ENCODE assay signal across 9 mouse cellular contexts in the genomic region with DNA sequence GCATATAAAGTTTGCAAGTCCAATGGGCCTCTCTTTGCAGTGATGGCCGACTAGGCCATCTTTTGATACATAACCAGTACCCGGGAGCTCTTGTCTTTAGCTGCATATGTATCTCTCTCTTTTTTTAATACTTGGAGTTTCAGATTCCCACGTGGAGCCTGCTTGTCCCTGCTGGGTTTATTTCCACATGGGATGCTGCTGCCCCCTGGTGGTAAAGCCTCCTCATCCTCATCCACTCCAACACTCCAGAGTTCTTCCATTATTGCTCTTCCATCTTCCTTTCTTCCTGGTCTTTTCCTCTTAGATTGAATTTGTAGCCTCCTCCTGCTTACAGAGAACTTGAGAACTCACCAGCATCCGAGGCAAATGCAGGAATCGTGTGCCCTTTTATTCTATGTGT. TPM values are rescaled to one million over a fixed set of nuclear protein-coding genes. Genes with fewer than 3 reads are reported as not detected.
DNase-seq lines count a peak whose midpoint lies in the region; ATAC-seq and TF ChIP-seq lines count a peak whose summit lies in the region.
"Had no signal": no experiment of that assay in that cellular context is flagged by ENCODE, and none has a peak within 500 bp of the region (broad histone marks: within the 10 kb centered on the region; RNA-seq: fewer than 3 reads in every experiment).

No protein-coding gene starts in this region.

- H3K4me1 ChIP-seq in forebrain, embryonic 10.5 days, result 0 out of 2 replicates have a peak, but pooled peaks cover under 1% of the 10 kb centered on the region
- no peaks in the 10 kb centered on the region for H3K4me1 ChIP-seq in forebrain, embryonic 12.5 days
- H3K4me1 ChIP-seq in forebrain, embryonic 15.5 days, result no peaks in the 10 kb centered on the region
- no peaks in the 10 kb centered on the region for H3K4me1 ChIP-seq in lung, embryonic 14.5 days (ENCODE audit: insufficient read depth)

- no peak overlapping the region for H3K9ac ChIP-seq in forebrain, embryonic 12.5 days
- no peak overlapping the region for H3K9ac ChIP-seq in forebrain, embryonic 15.5 days (replicated peaks)
- H3K9ac ChIP-seq in lung, embryonic 14.5 days, result no peak overlapping the region
- H3K9ac ChIP-seq: hindbrain, embryonic 15.5 days had no signal

- H3K27ac ChIP-seq in forebrain, embryonic 10.5 days, result no peak overlapping the region
- no peak overlapping the region for H3K27ac ChIP-seq in forebrain, embryonic 12.5 days
- H3K27ac ChIP-seq in forebrain, embryonic 15.5 days (replicated peaks), result no peak overlapping the region
- no peak overlapping the region for H3K27ac ChIP-seq in lung, embryonic 14.5 days (ENCODE audit: low read depth)
- H3K27ac ChIP-seq: hindbrain, embryonic 15.5 days had no signal

- no peaks in the 10 kb centered on the region for H3K9me3 ChIP-seq in forebrain, embryonic 10.5 days
- H3K9me3 ChIP-seq in forebrain, embryonic 12.5 days, result no peaks in the 10 kb centered on the region
- H3K9me3 ChIP-seq in forebrain, embryonic 15.5 days, result no peaks in the 10 kb centered on the region
- H3K9me3 ChIP-seq in lung, embryonic 14.5 days (ENCODE audit: low read depth, low read length), result no peaks in the 10 kb centered on the region
- H3K9me3 ChIP-seq: hindbrain, embryonic 15.5 days had no signal

- no peak overlapping the region for H3ac ChIP-seq in C2C12 (ENCODE audit: control insufficient read depth, insufficient read length, low read depth)

- H3K4me2 ChIP-seq in forebrain, embryonic 12.5 days, result no peak overlapping the region
- no peak overlapping the region for H3K4me2 ChIP-seq in forebrain, embryonic 15.5 days (replicated peaks)
- H3K4me2 ChIP-seq in lung, embryonic 14.5 days, result no peak overlapping the region
- H3K4me2 ChIP-seq: hindbrain, embryonic 15.5 days had no signal

- H3K79me3 ChIP-seq in C2C12 (ENCODE audit: low read depth), result no peaks in the 10 kb centered on the region

- ATAC-seq in forebrain, embryonic 12.5 days (ENCODE audit: low FRiP score), result no peak
- 0 out of 2 replicates have a peak, but pooled peaks have one; percentile 39 for ATAC-seq in forebrain, embryonic 15.5 days (replicated peaks)
- ATAC-seq in lung, embryonic 14.5 days (ENCODE audit: insufficient read depth), result no peak

- H3K4me3 ChIP-seq in forebrain, embryonic 10.5 days, result no peak overlapping the region
- H3K4me3 ChIP-seq in forebrain, embryonic 12.5 days (replicated peaks), result no peak overlapping the region
- H3K4me3 ChIP-seq in C2C12 (ENCODE audit: insufficient read depth, poor library complexity, severe bottlenecking), result no peak overlapping the region
- H3K4me3 ChIP-seq in forebrain, embryonic 15.5 days, result no peak overlapping the region
- H3K4me3 ChIP-seq in lung, embryonic 14.5 days (ENCODE audit: low read depth, low read length), result no peak overlapping the region
- H3K4me3 ChIP-seq: hindbrain, embryonic 15.5 days had no signal

- TF ChIP-seq CTCF in C2C12 (IDR thresholded peaks at IDR 0.05; ENCODE audit: control insufficient read depth, insufficient read depth, insufficient read length), result peak; percentile 54
- TF ChIP-seq CTCF in lung, embryonic 14.5 days (IDR thresholded peaks at IDR 0.05; ENCODE audit: low read depth), result peak; percentile 80

- H3K36me3 ChIP-seq in forebrain, embryonic 10.5 days (replicated peaks), result no peaks in the 10 kb centered on the region
- H3K36me3 ChIP-seq in forebrain, embryonic 12.5 days (replicated peaks), result no peaks in the 10 kb centered on the region
- H3K36me3 ChIP-seq in C2C12 (ENCODE audit: control insufficient read depth, insufficient read depth), result no peaks in the 10 kb centered on the region
- no peaks in the 10 kb centered on the region for H3K36me3 ChIP-seq in forebrain, embryonic 15.5 days
- H3K36me3 ChIP-seq in lung, embryonic 14.5 days (ENCODE audit: insufficient read depth), result no peaks in the 10 kb centered on the region
- H3K36me3 ChIP-seq in splenic B cell, adult 2 months (ENCODE audit: control insufficient read depth, insufficient read depth, low read length, poor library complexity, severe bottlenecking), result no peaks in the 10 kb centered on the region
- H3K36me3 ChIP-seq: hindbrain, embryonic 15.5 days had no signal

- H3K27me3 ChIP-seq in forebrain, embryonic 10.5 days (ENCODE audit: poor library complexity, severe bottlenecking), result no peaks in the 10 kb centered on the region
- no peaks in the 10 kb centered on the region for H3K27me3 ChIP-seq in forebrain, embryonic 12.5 days
- no peaks in the 10 kb centered on the region for H3K27me3 ChIP-seq in C2C12 (ENCODE audit: control insufficient read depth, insufficient read depth, insufficient read length)
- H3K27me3 ChIP-seq in forebrain, embryonic 15.5 days, result no peaks in the 10 kb centered on the region
- H3K27me3 ChIP-seq in lung, embryonic 14.5 days (ENCODE audit: insufficient read depth, low read length), result no peaks in the 10 kb centered on the region
- no peaks in the 10 kb centered on the region for H3K27me3 ChIP-seq in splenic B cell, adult 2 months (ENCODE audit: control insufficient read depth, insufficient read depth, low read length, poor library complexity, severe bottlenecking)
- H3K27me3 ChIP-seq: hindbrain, embryonic 15.5 days had no signal

- no peaks in the 10 kb centered on the region for H3K79me2 ChIP-seq in C2C12 (ENCODE audit: control insufficient read depth, insufficient read depth)

- peak; percentile 74 for DNase-seq in forebrain, embryonic 10.5 days (ENCODE audit: extremely low spot score, low spot score)
- DNase-seq in c-Kit-negative CD71-positive TER-119-positive erythroid progenitor cells, embryonic 14.5 days (ENCODE audit: low read depth, low spot score), result peak; percentile 9
- DNase-seq in layer of hippocampus, adult 11-12 months (ENCODE audit: low spot score), result peak; percentile 75
- DNase-seq in lung, embryonic 14.5 days, result peak; percentile 86
- peak; percentile 52 for DNase-seq in splenic B cell, adult 2 months (ENCODE audit: low read depth, low spot score)

- 45% methylated on average over 5 of the region's 5 CpGs for WGBS in forebrain, embryonic 10.5 days
- WGBS in forebrain, embryonic 12.5 days, result 33% methylated on average over 5 of the region's 5 CpGs
- 34% methylated on average over 5 of the region's 5 CpGs for WGBS in forebrain, embryonic 15.5 days
- WGBS in lung, embryonic 14.5 days, result 22% methylated on average over 5 of the region's 5 CpGs

TF ChIP-seq in C2C12, 6 proteins besides CTCF, POLR2A, EP300 and RAD21:
- no peak for TF ChIP-seq MYOD1 (IDR thresholded peaks at IDR 0.05; ENCODE audit: control insufficient read depth, insufficient read length, low read depth)
- no peak for TF ChIP-seq FOSL1 (IDR thresholded peaks at IDR 0.05; ENCODE audit: insufficient read depth, low read length, poor library complexity, severe bottlenecking)
- no peak for TF ChIP-seq CEBPB (IDR thresholded peaks at IDR 0.05; ENCODE audit: low read depth)
- no peak for TF ChIP-seq MYOG (IDR thresholded peaks at IDR 0.05; ENCODE audit: control insufficient read depth, extremely low read depth, insufficient read length)
- no peak for TF ChIP-seq USF1 (IDR thresholded peaks at IDR 0.05; ENCODE audit: low read depth)
- no peak for TF ChIP-seq MAX (IDR thresholded peaks at IDR 0.05)

RNA-seq across cellular contexts. Expression of gene Hhat, which starts 48.9 kb away (rescaled TPM):
- polyA plus RNA-seq in forebrain, embryonic 10.5 days (2016; fragmentation: Nextera tagmentation; extraction: Ambion mirVana), result 7.2 and 7.6 TPM in 2 replicates
- 4.4 and 7.6 TPM in 2 replicates for polyA plus RNA-seq in forebrain, embryonic 12.5 days (2016; fragmentation: Nextera tagmentation; extraction: Ambion mirVana)
- polyA plus RNA-seq in C2C12 (2012; fragmentation: generic; extraction: Trizol), result 3.9 TPM
- 2.0 and 2.7 TPM in 2 replicates for polyA plus RNA-seq in forebrain, embryonic 15.5 days (2015; fragmentation: Nextera tagmentation; extraction: Ambion mirVana)
- polyA plus RNA-seq in lung, embryonic 14.5 days (2014; fragmentation: Nextera tagmentation; extraction: Ambion mirVana), result 12.8 and 12.9 TPM in 2 replicates

Comparison
In these comparisons a context has a peak if more than half of its experiments do, and no peak if none do; other contexts are left out.
1. DNase-seq: peak in every context shown above with its lines; median percentile 86 in lung, embryonic 14.5 days; 75 in layer of hippocampus, adult 11-12 months; 74 in forebrain, embryonic 10.5 days; 52 in splenic B cell, adult 2 months; 9 in c-Kit-negative CD71-positive TER-119-positive erythroid progenitor cells, embryonic 14.5 days.